Mouse (Mus musculus): ENCODE data around the gene Ndufs1. TPM values are rescaled to one million over a fixed set of nuclear protein-coding genes. Genes with fewer than 3 reads are reported as not detected.

The Ndufs1 gene
- polyA plus RNA-seq (2014; fragmentation: Illumina TruSeq; extraction: RNeasy Lipid Tissue Mini Kit (QIAGEN cat#74804); ENCODE audit: low read depth, low replicate concordance): 266 TPM

GRCm38 (mm10) chr1:63176604-63177421 lies at the start of gene Ndufs1, which contains the start of gene Eef1b2:
Gene Ndufs1 (minus strand): TSS chr1:63176833.
Gene Eef1b2 (plus strand): TSS chr1:63176825.

GRCm38 (mm10) chr1:63214271-63214558 lies 37.6 kb upstream of the Ndufs1 start, which contains the start of gene Gpr1:
Gene Gpr1 (minus strand): TSS chr1:63214543.

GRCm38 (mm10) chr1:63114136-63114781 lies 62.4 kb downstream of the Ndufs1 start, which contains the start of gene Ino80d:
Gene Ino80d (minus strand): TSS chr1:63114667.

Other genes with a start within 250 kb of the Ndufs1 start
- gene Ino80d, start 62.2 kb downstream of the Ndufs1 start, polyA plus RNA-seq (2014; fragmentation: Illumina TruSeq; extraction: RNeasy Lipid Tissue Mini Kit (QIAGEN cat#74804); ENCODE audit: low read depth, low replicate concordance): 34.7 TPM
- gene Eef1b2, start within 50 bp of the Ndufs1 start, polyA plus RNA-seq (2014; fragmentation: Illumina TruSeq; extraction: RNeasy Lipid Tissue Mini Kit (QIAGEN cat#74804); ENCODE audit: low read depth, low replicate concordance): 1,031 TPM
- not detected for gene Gpr1, start 37.7 kb upstream of the Ndufs1 start, polyA plus RNA-seq (2014; fragmentation: Illumina TruSeq; extraction: RNeasy Lipid Tissue Mini Kit (QIAGEN cat#74804); ENCODE audit: low read depth, low replicate concordance)
- gene Zdbf2, start 96.4 kb upstream of the Ndufs1 start, polyA plus RNA-seq (2014; fragmentation: Illumina TruSeq; extraction: RNeasy Lipid Tissue Mini Kit (QIAGEN cat#74804); ENCODE audit: low read depth, low replicate concordance): 0.44 TPM

All from sigmoid colon, adult 10 weeks (tissue).